Mouse (Mus musculus) lung, embryonic 15.5 days (tissue): ENCODE results near the gene Tbcc. TPM values are rescaled to one million over a fixed set of nuclear protein-coding genes. Genes with fewer than 3 reads are reported as not detected.

Experiments used
- ATAC-seq: fragments of 200-750 bp; cut with Nextera tagmentation; 2 replicates; pipeline ENCODE4 v1.8.0; 2017; ENCODE audit warnings: moderate number of reproducible peaks, borderline replicate concordance; ENCODE audit not compliant: low FRiP score, low TSS enrichment; ENCODE audit errors: extremely low read depth
- H3K27ac ChIP-seq: fragments of 300-500 bp; sonication (generic); 2 replicates; pipeline ENCODE4 v1.5.1; 2015; ENCODE audit warnings: moderate library complexity, mild to moderate bottlenecking, inconsistent platforms
- H3K27me3 ChIP-seq: fragments of 300-500 bp; sonication (generic); 2 replicates; pipeline ENCODE4 v1.6.1; 2015; ENCODE audit warnings: inconsistent platforms
- H3K36me3 ChIP-seq: fragments of 300-500 bp; sonication (generic); 2 replicates; pipeline ENCODE4 v1.6.1; 2015; ENCODE audit warnings: inconsistent platforms
- H3K4me1 ChIP-seq: fragments of 300-500 bp; sonication (generic); 2 replicates; pipeline ENCODE4 v1.6.1; 2015; ENCODE audit warnings: inconsistent platforms
- H3K4me2 ChIP-seq: fragments of 300-500 bp; sonication (generic); 2 replicates; pipeline ENCODE4 v1.6.1; 2015; ENCODE audit warnings: inconsistent platforms, mild to moderate bottlenecking, moderate library complexity
- H3K4me3 ChIP-seq: fragments of 300-500 bp; sonication (generic); 2 replicates; pipeline ENCODE4 v1.5.1; 2015; ENCODE audit warnings: mild to moderate bottlenecking, inconsistent platforms
- H3K9ac ChIP-seq: fragments of 300-500 bp; sonication (generic); 2 replicates; pipeline ENCODE4 v1.6.1; 2015; ENCODE audit warnings: inconsistent platforms
- H3K9me3 ChIP-seq: fragments of 300-500 bp; sonication (generic); 2 replicates; pipeline ENCODE4 v1.6.1; 2016; ENCODE audit warnings: inconsistent platforms
- WGBS: fragments of 180-500 bp; shearing (Covaris S2); methylation state at CpG from one replicate; pipeline ENCODE4 v1.1.7; 2015; 5-methylcytosine and 5-hydroxymethylcytosine counted together
- polyA plus RNA-seq: library from polyadenylated mRNA; unstranded; fragments of >200 nt; fragmentation: Nextera tagmentation; extraction: Ambion mirVana; gene quantifications from 2 replicates; pipeline ENCODE4 v1.2.1, GENCODE M21; 2015

The Tbcc gene
- polyA plus RNA-seq, 1 experiment from 2014 or later, result 53.1 TPM

- Histone ChIP-seq H3K9me3 (no peaks in the 10 kb centered on the region), H3K4me3 (peak overlapping the region; percentile 93), H3K27me3 (no peaks in the 10 kb centered on the region), H3K4me2 (peak overlapping the region; percentile 62), H3K4me1 (peaks cover 31% of the 10 kb centered on the region), H3K9ac (peak overlapping the region; percentile 100), H3K36me3 (no peaks in the 10 kb centered on the region), H3K27ac (peak overlapping the region; percentile 100)
- 6% methylated on average over 4 of the region's 4 CpGs for WGBS
- ATAC-seq, result no peak
Measured at GRCm38 (mm10) chr17:46856107-46856388, 34.4 kb upstream of the Tbcc start.

- Histone ChIP-seq H3K4me3 (peak overlapping the region; percentile 93), H3K27ac (peak overlapping the region; percentile 100), H3K4me2 (peak overlapping the region; percentile 62), H3K27me3 (no peaks in the 10 kb centered on the region), H3K4me1 (peaks cover 31% of the 10 kb centered on the region), H3K36me3 (no peaks in the 10 kb centered on the region), H3K9me3 (no peaks in the 10 kb centered on the region), H3K9ac (peak overlapping the region; percentile 100)
- ATAC-seq, result no peak
- WGBS, result under 1% methylated on average over 87 of the region's 87 CpGs
Measured at GRCm38 (mm10) chr17:46856471-46857360, 33.8 kb upstream of the Tbcc start.

GRCm38 (mm10) chr17:46857361-46857902, 33.1 kb upstream of the Tbcc start:
- Histone ChIP-seq H3K27me3 (no peaks in the 10 kb centered on the region), H3K4me2 (peak overlapping the region; percentile 62), H3K9me3 (no peaks in the 10 kb centered on the region), H3K4me1 (peaks cover 31% of the 10 kb centered on the region), H3K36me3 (no peaks in the 10 kb centered on the region), H3K4me3 (peak overlapping the region; percentile 93), H3K27ac (peak overlapping the region; percentile 100), H3K9ac (peak overlapping the region; percentile 100)
- 1% methylated on average over 18 of the region's 52 CpGs for WGBS
- ATAC-seq, result peak; percentile 77

- WGBS, result under 1% methylated on average over 62 of the region's 65 CpGs
- no peaks in the 10 kb centered on the region for H3K9me3 ChIP-seq
- H3K36me3 ChIP-seq, result no peaks in the 10 kb centered on the region
- peak within 1 kb of the TSS; percentile 100 for H3K9ac ChIP-seq
- H3K27me3 ChIP-seq, result no peaks in the 10 kb centered on the region
- peak within 1 kb of the TSS; percentile 62 for H3K4me2 ChIP-seq
- peak; percentile 77 for ATAC-seq
- peaks cover 25% of the 10 kb centered on the region for H3K4me1 ChIP-seq
- H3K4me3 ChIP-seq, result peak within 1 kb of the TSS; percentile 93
- peak within 1 kb of the TSS; percentile 100 for H3K27ac ChIP-seq
Measured at GRCm38 (mm10) chr17:46857903-46858748, 32.4 kb upstream of the Tbcc start, which contains the start of gene Bicral. Gene Bicral (minus strand): TSS chr17:46858482.

GRCm38 (mm10) chr17:46858749-46859444, 31.6 kb upstream of the Tbcc start:
- no peaks in the 10 kb centered on the region for H3K27me3 ChIP-seq
- 15% methylated on average over 9 of the region's 9 CpGs for WGBS

GRCm38 (mm10) chr17:46860120-46860519, 30.4 kb upstream of the Tbcc start:
- no peak overlapping the region for H3K27ac ChIP-seq
- H3K4me3 ChIP-seq, result no peak overlapping the region
- no peaks in the 10 kb centered on the region for H3K9me3 ChIP-seq
- no peaks in the 10 kb centered on the region for H3K27me3 ChIP-seq
- 89% methylated on average over 4 of the region's 4 CpGs for WGBS
- H3K4me1 ChIP-seq, result peaks cover 7% of the 10 kb centered on the region
- ATAC-seq, result no peak
- no peaks in the 10 kb centered on the region for H3K36me3 ChIP-seq
- no peak overlapping the region for H3K9ac ChIP-seq
- H3K4me2 ChIP-seq, result no peak overlapping the region

More at GRCm38 (mm10) chr17:46858749-46859444, 31.6 kb upstream of the Tbcc start:
- ATAC-seq, result no peak
- Histone ChIP-seq H3K4me3 (peak overlapping the region; percentile 93), H3K27ac (peak overlapping the region; percentile 100), H3K9me3 (no peaks in the 10 kb centered on the region), H3K36me3 (no peaks in the 10 kb centered on the region), H3K4me2 (peak overlapping the region; percentile 62), H3K9ac (peak overlapping the region; percentile 100), H3K4me1 (peaks cover 18% of the 10 kb centered on the region)

GRCm38 (mm10) chr17:46864566-46865195, 25.8 kb upstream of the Tbcc start:
- H3K36me3 ChIP-seq, result no peaks in the 10 kb centered on the region
- H3K4me1 ChIP-seq, result no peaks in the 10 kb centered on the region
- no peak overlapping the region for H3K27ac ChIP-seq
- H3K27me3 ChIP-seq, result no peaks in the 10 kb centered on the region
- no peaks in the 10 kb centered on the region for H3K9me3 ChIP-seq
- no peak overlapping the region for H3K9ac ChIP-seq
- ATAC-seq, result no peak
- no peak overlapping the region for H3K4me3 ChIP-seq
- WGBS, result 39% methylated on average over 7 of the region's 7 CpGs
- no peak overlapping the region for H3K4me2 ChIP-seq

- Histone ChIP-seq H3K27ac (no peak overlapping the region), H3K4me2 (no peak overlapping the region), H3K4me3 (no peak overlapping the region), H3K4me1 (no peaks in the 10 kb centered on the region), H3K27me3 (no peaks in the 10 kb centered on the region), H3K9me3 (no peaks in the 10 kb centered on the region), H3K36me3 (no peaks in the 10 kb centered on the region), H3K9ac (no peak overlapping the region)
- WGBS, result 85% methylated on average over 12 of the region's 12 CpGs
- no peak for ATAC-seq
Measured at GRCm38 (mm10) chr17:46866836-46867235, 23.6 kb upstream of the Tbcc start.

- ATAC-seq, result no peak
- WGBS, result 82% methylated on average over 5 of the region's 5 CpGs
Measured at GRCm38 (mm10) chr17:46870204-46870798, 20.2 kb upstream of the Tbcc start.

GRCm38 (mm10) chr17:46870913-46871312, 19.6 kb upstream of the Tbcc start:
- peaks cover 7% of the 10 kb centered on the region for H3K4me1 ChIP-seq
- H3K4me3 ChIP-seq, result no peak overlapping the region
- no peak overlapping the region for H3K4me2 ChIP-seq
- no peak overlapping the region for H3K9ac ChIP-seq
- H3K36me3 ChIP-seq, result no peaks in the 10 kb centered on the region
- no peak for ATAC-seq
- H3K27ac ChIP-seq, result no peak overlapping the region
- 40% methylated on average over 1 of the region's 1 CpGs for WGBS
- no peaks in the 10 kb centered on the region for H3K27me3 ChIP-seq
- H3K9me3 ChIP-seq, result no peaks in the 10 kb centered on the region

More at GRCm38 (mm10) chr17:46870204-46870798, 20.2 kb upstream of the Tbcc start:
- Histone ChIP-seq H3K9me3 (no peaks in the 10 kb centered on the region), H3K27me3 (no peaks in the 10 kb centered on the region), H3K4me2 (no peak overlapping the region), H3K4me1 (peaks cover 7% of the 10 kb centered on the region), H3K27ac (no peak overlapping the region), H3K36me3 (no peaks in the 10 kb centered on the region), H3K4me3 (no peak overlapping the region), H3K9ac (no peak overlapping the region)

- H3K36me3 ChIP-seq, result no peaks in the 10 kb centered on the region
- no peak overlapping the region for H3K4me2 ChIP-seq
- H3K9me3 ChIP-seq, result no peaks in the 10 kb centered on the region
- WGBS, result 82% methylated on average over 7 of the region's 7 CpGs
- no peak overlapping the region for H3K9ac ChIP-seq
- H3K27me3 ChIP-seq, result no peaks in the 10 kb centered on the region
- no peak for ATAC-seq
- peaks cover 7% of the 10 kb centered on the region for H3K4me1 ChIP-seq
- no peak overlapping the region for H3K4me3 ChIP-seq
- no peak overlapping the region for H3K27ac ChIP-seq
Measured at GRCm38 (mm10) chr17:46872806-46873205, 17.7 kb upstream of the Tbcc start.
